Mouse (Mus musculus): ENCODE results near the gene Lhx4.

Gene Lhx4

GRCm38 (mm10) chr1:155751484-155752255 lies at the start of gene Lhx4:
Gene Lhx4, minus strand, starts transcription at chr1:155751684.
- in situ Hi-C loops (cut with MboI, MseI) = no loop called here

- in situ Hi-C loops (cut with MboI, MseI) = no loop called here
Observed at GRCm38 (mm10) chr1:155798000-155798399, 46.5 kb upstream of the Lhx4 start.

GRCm38 (mm10) chr1:155797425-155797824 lies 45.9 kb upstream of the Lhx4 start:
- in situ Hi-C loops (cut with MboI, MseI) = no loop called here

- in situ Hi-C loops (cut with MboI, MseI) = no loop called here
Observed at GRCm38 (mm10) chr1:155796757-155797405, 45.4 kb upstream of the Lhx4 start.

GRCm38 (mm10) chr1:155795791-155796233 lies 44.3 kb upstream of the Lhx4 start:
- in situ Hi-C loops (cut with MboI, MseI) = no loop called here

GRCm38 (mm10) chr1:155794855-155795254 lies 43.4 kb upstream of the Lhx4 start:
- in situ Hi-C loops (cut with MboI, MseI) = no loop called here

- in situ Hi-C loops (cut with MboI, MseI) = no loop called here
Observed at GRCm38 (mm10) chr1:155791919-155792318, 40.4 kb upstream of the Lhx4 start.

GRCm38 (mm10) chr1:155790111-155790974 lies 38.9 kb upstream of the Lhx4 start:
- in situ Hi-C loops (cut with MboI, MseI) = no loop called here

GRCm38 (mm10) chr1:155785886-155786285 lies 34.4 kb upstream of the Lhx4 start:
- in situ Hi-C loops (cut with MboI, MseI) = loop anchor here (10.0 kb wide), 1 partner anchor 211 kb away; no protein-coding TSS in a partner anchor

GRCm38 (mm10) chr1:155784343-155785205 lies 33.1 kb upstream of the Lhx4 start:
- in situ Hi-C loops (cut with MboI, MseI) = loop anchor here (10.0 kb wide), 1 partner anchor 210 kb away; no protein-coding TSS in a partner anchor

- in situ Hi-C loops (cut with MboI, MseI) = loop anchor here (10.0 kb wide), 1 partner anchor 208 kb away; no protein-coding TSS in a partner anchor
Observed at GRCm38 (mm10) chr1:155782382-155782781, 30.9 kb upstream of the Lhx4 start.

GRCm38 (mm10) chr1:155777641-155778625 lies 26.4 kb upstream of the Lhx4 start:
- in situ Hi-C loops (cut with MboI, MseI) = no loop called here

GRCm38 (mm10) chr1:155759167-155759566 lies 7.7 kb upstream of the Lhx4 start:
- in situ Hi-C loops (cut with MboI, MseI) = no loop called here

GRCm38 (mm10) chr1:155758711-155759110 lies 7.2 kb upstream of the Lhx4 start:
- in situ Hi-C loops (cut with MboI, MseI) = no loop called here

- in situ Hi-C loops (cut with MboI, MseI) = no loop called here
Observed at GRCm38 (mm10) chr1:155757621-155758020, 6.1 kb upstream of the Lhx4 start.

GRCm38 (mm10) chr1:155753411-155753810 lies 1.9 kb upstream of the Lhx4 start:
- in situ Hi-C loops (cut with MboI, MseI) = no loop called here

GRCm38 (mm10) chr1:155750517-155751178 lies 836 bp downstream of the Lhx4 start:
- in situ Hi-C loops (cut with MboI, MseI) = no loop called here

GRCm38 (mm10) chr1:155747911-155748310 lies 3.6 kb downstream of the Lhx4 start:
- in situ Hi-C loops (cut with MboI, MseI) = no loop called here

GRCm38 (mm10) chr1:155747011-155747410 lies 4.5 kb downstream of the Lhx4 start:
- in situ Hi-C loops (cut with MboI, MseI) = no loop called here
